Mouse (Mus musculus) left cerebral cortex, adult 9 months (tissue): ENCODE results near the gene Trim75.

ENCODE experiments used
- DNase-seq, 2 experiments: peaks; one replicate each; pipeline ENCODE4 v3.0.0; 2022; ENCODE audit warnings: low spot score in 2 of 2

The Trim75 gene

GRCm38 (mm10) chr8:64944831-64945230 lies 42.8 kb downstream of the Trim75 start:
- no peak for DNase-seq

- DNase-seq, result no peak
These were observed 44.7 kb downstream of the Trim75 start for GRCm38 (mm10) chr8:64942946-64943345.

GRCm38 (mm10) chr8:64941495-64941894 lies 46.1 kb downstream of the Trim75 start:
- DNase-seq, result peak; percentile 42 to 86

GRCm38 (mm10) chr8:64941019-64941418 lies 46.6 kb downstream of the Trim75 start:
- DNase-seq, result no peak

GRCm38 (mm10) chr8:64934997-64935396 lies 52.6 kb downstream of the Trim75 start:
- no peak for DNase-seq
